Mouse (Mus musculus) embryonic facial prominence, embryonic 15.5 days (tissue): ENCODE measurements around the gene Fgd5. TPM values are rescaled to one million over a fixed set of nuclear protein-coding genes. Genes with fewer than 3 reads are reported as not detected.
A peak's percentile ranks its signal among the peaks of the same experiment; 100 is the strongest.

Experiments used
- ATAC-seq: fragments of 200-750 bp; cut with Nextera tagmentation; 2 replicates; pipeline ENCODE4 v1.8.0; 2017; ENCODE audit warnings: low read depth, moderate TSS enrichment; ENCODE audit not compliant: insufficient number of reproducible peaks, low FRiP score, low TSS enrichment
- H3K27ac ChIP-seq: fragments of 300-500 bp; sonication (generic); replicated peaks from 2 replicates; pipeline ENCODE4 v1.5.1; 2015; ENCODE audit warnings: mild to moderate bottlenecking, inconsistent platforms
- H3K27me3 ChIP-seq: fragments of 300-500 bp; sonication (generic); 2 replicates; pipeline ENCODE4 v1.6.1; 2015; ENCODE audit warnings: inconsistent platforms
- H3K36me3 ChIP-seq: fragments of 300-500 bp; sonication (generic); 2 replicates; pipeline ENCODE4 v1.6.1; 2015; ENCODE audit warnings: mild to moderate bottlenecking, inconsistent platforms
- H3K4me1 ChIP-seq: fragments of 300-500 bp; sonication (generic); 2 replicates; pipeline ENCODE4 v1.6.1; 2015; ENCODE audit warnings: inconsistent platforms
- H3K4me2 ChIP-seq: fragments of 300-500 bp; sonication (generic); replicated peaks from 2 replicates; pipeline ENCODE4 v1.6.1; 2015; ENCODE audit warnings: mild to moderate bottlenecking, inconsistent platforms
- H3K4me3 ChIP-seq: fragments of 300-500 bp; sonication (generic); replicated peaks from 2 replicates; pipeline ENCODE4 v1.5.1; 2015; ENCODE audit warnings: mild to moderate bottlenecking, inconsistent platforms
- H3K9ac ChIP-seq: fragments of 300-500 bp; sonication (generic); 2 replicates; pipeline ENCODE4 v1.6.1; 2015; ENCODE audit warnings: inconsistent platforms
- H3K9me3 ChIP-seq: fragments of 300-500 bp; sonication (generic); replicated peaks from 2 replicates; pipeline ENCODE4 v1.6.1; 2016; ENCODE audit warnings: inconsistent platforms
- WGBS: fragments of 180-500 bp; shearing (Covaris S2); methylation state at CpG from one replicate; pipeline ENCODE4 v1.1.7; 2015; 5-methylcytosine and 5-hydroxymethylcytosine counted together
- polyA plus RNA-seq: library from polyadenylated mRNA; unstranded; fragments of >200 nt; fragmentation: Nextera tagmentation; extraction: Ambion mirVana; gene quantifications from 2 replicates; pipeline ENCODE4 v1.2.1, GENCODE M21; 2015

The Fgd5 gene
- polyA plus RNA-seq, 1 experiment from 2014 or later, result 12.2 TPM

DNA sequence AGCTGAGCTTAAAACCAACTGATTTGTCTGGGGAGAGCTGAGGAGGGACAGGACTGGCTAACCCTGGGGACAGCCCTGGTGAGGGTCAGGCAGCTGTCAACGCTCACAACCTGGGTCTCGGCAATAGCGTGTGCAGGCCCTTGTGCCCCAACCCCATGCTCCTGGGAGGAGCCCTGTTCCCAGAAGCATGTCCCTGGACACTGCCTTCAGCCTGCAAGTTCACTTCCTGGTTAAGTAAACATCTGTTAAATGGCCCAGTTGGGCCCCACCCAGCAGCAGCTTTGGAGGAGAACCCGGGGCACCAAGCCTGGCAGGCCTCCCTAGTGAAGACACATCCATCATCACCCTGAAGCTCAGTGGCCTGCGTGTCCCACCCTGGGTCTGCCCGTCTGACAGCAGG is 56.0 kb downstream of the Fgd5 start:
- H3K4me2 ChIP-seq, result no peak overlapping the region
- WGBS, result 46% methylated on average over 6 of the region's 6 CpGs
- no peaks in the 10 kb centered on the region for H3K9me3 ChIP-seq
- no peak overlapping the region for H3K9ac ChIP-seq
- no peaks in the 10 kb centered on the region for H3K27me3 ChIP-seq
- H3K27ac ChIP-seq, result no peak overlapping the region
- no peak for ATAC-seq
- no peaks in the 10 kb centered on the region for H3K36me3 ChIP-seq
- H3K4me1 ChIP-seq, result peaks cover 14% of the 10 kb centered on the region; the same call in 1 of the 2 replicates
- no peak overlapping the region for H3K4me3 ChIP-seq

DNA sequence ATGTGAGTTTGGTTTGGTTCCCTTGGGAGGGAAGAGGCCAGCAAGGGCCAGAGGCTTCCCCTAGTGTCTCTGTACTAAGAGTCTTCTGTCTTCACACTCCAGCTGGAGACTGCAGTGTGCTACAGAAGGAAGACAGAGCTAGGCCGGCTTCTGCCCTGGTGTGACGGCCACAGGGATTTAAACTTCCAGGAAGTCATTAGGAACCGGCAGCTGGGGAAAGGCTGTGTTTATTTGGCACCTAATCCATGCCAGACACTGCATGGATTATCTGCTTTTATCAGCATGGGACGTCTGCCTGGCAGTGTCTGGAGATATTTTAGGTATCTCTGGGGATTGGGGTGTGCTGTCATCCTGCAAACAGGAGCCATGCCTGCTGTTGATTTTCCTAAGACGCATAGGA is 57.7 kb downstream of the Fgd5 start:
- Histone ChIP-seq H3K27me3 (no peaks in the 10 kb centered on the region), H3K27ac (no peak overlapping the region), H3K9ac (no peak overlapping the region), H3K4me3 (no peak overlapping the region), H3K4me2 (no peak overlapping the region), H3K9me3 (no peaks in the 10 kb centered on the region), H3K4me1 (peaks cover 14% of the 10 kb centered on the region; the same call in 1 of the 2 replicates), H3K36me3 (no peaks in the 10 kb centered on the region)
- WGBS, result 24% methylated on average over 5 of the region's 5 CpGs
- ATAC-seq, result no peak

DNA sequence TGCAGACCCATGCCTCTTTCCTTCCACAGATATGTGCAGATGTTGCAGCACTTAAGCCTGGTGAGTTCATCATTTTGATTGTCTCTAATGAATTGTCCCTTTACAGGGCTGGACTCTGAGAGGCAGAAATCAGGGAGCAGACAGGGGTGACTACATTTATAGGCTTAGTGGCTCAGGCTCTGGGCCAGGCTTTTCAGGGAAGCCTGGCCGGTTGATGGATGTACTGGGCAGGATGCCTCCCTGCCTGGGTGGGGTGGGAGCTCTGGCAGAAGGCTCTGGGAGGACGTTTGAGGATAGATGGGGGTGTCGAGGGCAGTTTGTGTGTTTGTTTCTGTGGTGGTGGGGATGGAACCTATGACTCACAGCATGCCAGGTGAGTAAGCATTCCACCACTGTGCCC is 59.5 kb downstream of the Fgd5 start:
- Histone ChIP-seq H3K9me3 (no peaks in the 10 kb centered on the region), H3K36me3 (no peaks in the 10 kb centered on the region), H3K4me1 (peaks cover 19% of the 10 kb centered on the region; the same call in 1 of the 2 replicates), H3K4me2 (no peak overlapping the region), H3K4me3 (no peak overlapping the region), H3K9ac (no peak overlapping the region), H3K27me3 (no peaks in the 10 kb centered on the region), H3K27ac (no peak overlapping the region)
- ATAC-seq, result no peak
- 69% methylated on average over 3 of the region's 3 CpGs for WGBS

DNA sequence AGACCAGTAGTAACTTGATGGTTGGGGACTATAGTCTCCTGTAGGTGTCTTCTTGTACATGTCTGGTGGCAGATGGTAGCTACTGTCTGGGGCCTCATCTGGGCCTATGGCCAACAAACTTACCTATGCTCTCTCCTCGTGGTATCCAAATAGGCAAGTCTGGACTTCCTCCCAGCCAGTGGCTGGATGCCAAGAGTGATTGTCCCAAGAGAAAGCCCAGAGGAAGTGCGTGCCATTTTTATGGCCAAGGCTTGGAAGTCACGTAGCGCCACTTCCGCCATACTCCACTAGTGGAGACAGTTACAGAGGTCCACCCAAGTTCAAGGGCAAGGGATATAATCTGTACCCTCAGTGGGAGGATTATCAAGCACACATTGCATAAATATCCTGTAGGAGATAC is 62.6 kb downstream of the Fgd5 start:
- no peak overlapping the region for H3K4me3 ChIP-seq
- no peaks in the 10 kb centered on the region for H3K27me3 ChIP-seq
- H3K9ac ChIP-seq, result no peak overlapping the region
- no peaks in the 10 kb centered on the region for H3K36me3 ChIP-seq
- H3K27ac ChIP-seq, result no peak overlapping the region
- H3K9me3 ChIP-seq, result no peaks in the 10 kb centered on the region
- no peak overlapping the region for H3K4me2 ChIP-seq
- 78% methylated on average over 5 of the region's 5 CpGs for WGBS
- no peak for ATAC-seq
- peaks cover 8% of the 10 kb centered on the region; the same call in 1 of the 2 replicates for H3K4me1 ChIP-seq

DNA sequence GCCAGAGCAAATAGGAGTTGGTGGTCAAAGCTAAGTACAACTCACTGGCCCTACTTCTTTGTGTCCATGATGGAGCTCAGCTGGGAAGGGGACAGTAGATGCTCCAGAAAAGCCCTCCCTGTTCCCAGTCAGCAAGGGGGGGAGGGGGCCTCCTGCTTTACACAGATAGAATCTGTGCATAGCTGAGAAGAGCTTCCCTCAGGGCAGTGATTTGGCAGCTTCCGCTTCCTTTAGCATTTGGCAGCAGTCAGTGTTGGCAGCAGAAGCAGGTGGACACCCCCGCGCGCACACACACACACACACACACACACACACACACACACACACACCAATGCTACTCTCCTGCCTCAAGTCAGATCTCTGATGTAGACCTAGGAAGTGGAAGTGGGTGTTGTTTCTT is 63.4 kb downstream of the Fgd5 start:
- H3K9me3 ChIP-seq, result no peaks in the 10 kb centered on the region
- H3K4me1 ChIP-seq, result peaks cover 5% of the 10 kb centered on the region; the same call in 1 of the 2 replicates
- no peak overlapping the region for H3K4me2 ChIP-seq
- no peak overlapping the region for H3K27ac ChIP-seq
- peak; percentile 35; the same call in 1 of the 2 replicates for ATAC-seq
- H3K36me3 ChIP-seq, result no peaks in the 10 kb centered on the region
- H3K4me3 ChIP-seq, result no peak overlapping the region
- no peak overlapping the region for H3K9ac ChIP-seq
- no peaks in the 10 kb centered on the region for H3K27me3 ChIP-seq
- 47% methylated on average over 4 of the region's 4 CpGs for WGBS

DNA sequence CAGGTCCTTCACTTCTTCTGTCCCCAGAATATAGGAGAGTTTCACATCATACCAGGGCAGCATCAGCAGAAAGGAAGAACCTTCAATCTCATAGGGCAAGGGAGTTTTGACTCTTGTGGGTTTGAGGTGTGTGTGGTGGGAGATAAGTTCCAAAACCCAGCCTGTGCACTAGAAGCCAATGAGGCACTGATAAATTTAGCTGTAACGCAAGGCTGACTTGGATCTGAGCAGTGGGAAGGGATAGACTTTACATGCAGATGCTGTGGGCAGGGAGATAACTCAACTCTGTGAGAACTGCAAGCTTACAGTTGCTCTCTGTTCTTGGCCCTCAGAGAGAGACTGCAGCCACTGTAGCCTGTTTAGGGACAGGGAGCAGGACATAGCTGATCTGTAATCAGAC is 64.2 kb downstream of the Fgd5 start:
- ATAC-seq, result no peak
- no peak overlapping the region for H3K9ac ChIP-seq
- H3K4me2 ChIP-seq, result no peak overlapping the region
- no peaks in the 10 kb centered on the region for H3K9me3 ChIP-seq
- no peak overlapping the region for H3K4me3 ChIP-seq
- no peaks in the 10 kb centered on the region for H3K27me3 ChIP-seq
- 77% methylated on average over 1 of the region's 1 CpGs for WGBS
- no peaks in the 10 kb centered on the region for H3K36me3 ChIP-seq
- peaks cover 5% of the 10 kb centered on the region; the same call in 1 of the 2 replicates for H3K4me1 ChIP-seq
- no peak overlapping the region for H3K27ac ChIP-seq

DNA sequence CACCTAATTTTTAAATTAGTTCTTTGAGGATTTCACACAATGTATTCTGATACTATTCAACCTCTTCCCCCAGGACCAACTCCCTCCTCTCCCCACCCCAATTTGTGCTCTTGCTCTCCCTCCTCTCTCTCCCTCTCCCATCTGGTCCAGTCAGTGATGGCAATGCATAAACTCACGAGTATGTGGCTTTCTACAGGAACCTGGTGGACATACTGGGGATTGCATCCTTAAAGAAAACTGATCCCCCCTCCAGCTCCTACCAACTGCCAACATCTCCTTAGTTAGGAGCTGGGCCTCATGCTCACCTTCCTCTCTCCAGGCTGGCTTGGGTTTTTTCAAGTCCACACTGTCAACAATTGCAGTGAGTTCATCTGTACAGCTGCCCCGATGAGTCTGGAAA is 79.1 kb downstream of the Fgd5 start:
- H3K9me3 ChIP-seq, result no peaks in the 10 kb centered on the region
- H3K9ac ChIP-seq, result no peak overlapping the region
- peaks cover 13% of the 10 kb centered on the region for H3K4me1 ChIP-seq
- H3K4me3 ChIP-seq, result no peak overlapping the region
- ATAC-seq, result no peak
- WGBS, result 48% methylated on average over 2 of the region's 2 CpGs
- H3K27ac ChIP-seq, result no peak overlapping the region
- H3K36me3 ChIP-seq, result no peaks in the 10 kb centered on the region
- H3K4me2 ChIP-seq, result no peak overlapping the region
- H3K27me3 ChIP-seq, result no peaks in the 10 kb centered on the region

DNA sequence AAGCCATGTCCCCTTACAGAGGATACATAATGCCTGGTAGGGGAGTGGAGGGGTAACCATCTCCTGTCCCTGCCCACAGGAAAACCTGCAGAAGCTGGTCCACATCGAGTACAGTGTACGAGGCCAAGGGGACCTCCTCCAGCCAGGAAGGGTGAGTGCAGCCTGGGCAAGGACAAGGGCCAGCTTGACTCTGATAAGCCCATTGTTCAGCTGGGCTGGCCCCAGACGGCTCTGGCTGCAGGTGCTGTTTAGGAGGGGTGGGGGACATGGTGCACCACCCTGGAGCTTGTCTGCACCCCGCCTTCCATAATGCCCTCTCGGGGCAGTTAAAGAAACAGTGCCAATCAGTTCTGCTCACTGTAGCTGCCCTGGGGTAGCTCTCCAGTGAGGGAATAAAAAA is 83.0 kb downstream of the Fgd5 start:
- no peak overlapping the region for H3K4me3 ChIP-seq
- peaks cover 13% of the 10 kb centered on the region for H3K4me1 ChIP-seq
- no peaks in the 10 kb centered on the region for H3K27me3 ChIP-seq
- 28% methylated on average over 5 of the region's 5 CpGs for WGBS
- H3K27ac ChIP-seq, result peak overlapping the region; percentile 65
- H3K4me2 ChIP-seq, result no peak overlapping the region; the same call in 1 of the 2 replicates
- no peaks in the 10 kb centered on the region for H3K36me3 ChIP-seq
- no peak overlapping the region for H3K9ac ChIP-seq
- ATAC-seq, result no peak
- no peaks in the 10 kb centered on the region for H3K9me3 ChIP-seq

DNA sequence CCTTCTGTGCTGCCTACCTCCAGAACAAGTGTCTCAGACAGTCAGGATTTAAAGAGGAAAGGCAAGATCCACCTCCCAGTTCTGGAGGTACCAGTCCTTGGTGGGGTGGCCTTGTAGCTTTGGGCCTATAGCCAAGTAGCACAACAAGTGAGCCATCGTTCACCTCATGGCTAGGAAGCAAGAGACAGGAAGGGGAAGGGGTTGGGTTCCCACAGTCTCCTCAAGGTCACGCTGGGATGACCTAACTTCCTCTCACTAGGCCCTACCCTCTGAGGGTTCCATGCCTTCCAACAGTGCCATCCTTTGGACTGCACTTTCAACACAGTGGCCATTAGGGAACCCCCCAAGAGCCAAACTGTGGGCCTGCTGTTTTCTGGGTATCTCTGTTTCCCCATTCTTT is 84.8 kb downstream of the Fgd5 start:
- 81% methylated on average over 2 of the region's 2 CpGs for WGBS
- ATAC-seq, result no peak
- Histone ChIP-seq H3K36me3 (no peaks in the 10 kb centered on the region), H3K9ac (no peak overlapping the region), H3K9me3 (no peaks in the 10 kb centered on the region), H3K4me3 (no peak overlapping the region), H3K4me1 (peaks cover 22% of the 10 kb centered on the region), H3K4me2 (no peak overlapping the region), H3K27ac (no peak overlapping the region), H3K27me3 (no peaks in the 10 kb centered on the region)

DNA sequence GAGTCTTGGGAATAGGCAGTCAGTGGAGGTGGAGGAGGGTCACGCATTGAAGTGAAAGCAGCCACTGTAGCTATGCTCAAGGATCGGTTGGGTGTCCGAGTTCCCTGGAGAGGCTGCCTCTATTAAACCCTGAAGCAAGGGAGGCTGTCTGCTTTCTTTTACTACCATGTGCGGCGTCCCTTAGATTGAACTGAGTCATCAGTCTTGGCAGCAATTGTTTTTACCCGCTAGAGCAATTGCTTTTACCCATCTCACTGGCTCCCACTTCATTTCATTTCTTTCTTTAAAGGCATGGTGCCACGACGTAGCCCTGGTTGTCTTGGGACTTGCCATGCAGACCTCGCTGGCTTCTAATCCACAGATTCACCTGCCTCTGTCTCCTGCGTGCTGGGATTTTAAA is 85.4 kb downstream of the Fgd5 start:
- peaks cover 22% of the 10 kb centered on the region for H3K4me1 ChIP-seq
- no peaks in the 10 kb centered on the region for H3K9me3 ChIP-seq
- no peak overlapping the region for H3K4me3 ChIP-seq
- H3K4me2 ChIP-seq, result no peak overlapping the region
- H3K36me3 ChIP-seq, result no peaks in the 10 kb centered on the region
- WGBS, result 73% methylated on average over 10 of the region's 10 CpGs
- no peak for ATAC-seq
- no peaks in the 10 kb centered on the region for H3K27me3 ChIP-seq
- no peak overlapping the region for H3K9ac ChIP-seq
- H3K27ac ChIP-seq, result no peak overlapping the region

DNA sequence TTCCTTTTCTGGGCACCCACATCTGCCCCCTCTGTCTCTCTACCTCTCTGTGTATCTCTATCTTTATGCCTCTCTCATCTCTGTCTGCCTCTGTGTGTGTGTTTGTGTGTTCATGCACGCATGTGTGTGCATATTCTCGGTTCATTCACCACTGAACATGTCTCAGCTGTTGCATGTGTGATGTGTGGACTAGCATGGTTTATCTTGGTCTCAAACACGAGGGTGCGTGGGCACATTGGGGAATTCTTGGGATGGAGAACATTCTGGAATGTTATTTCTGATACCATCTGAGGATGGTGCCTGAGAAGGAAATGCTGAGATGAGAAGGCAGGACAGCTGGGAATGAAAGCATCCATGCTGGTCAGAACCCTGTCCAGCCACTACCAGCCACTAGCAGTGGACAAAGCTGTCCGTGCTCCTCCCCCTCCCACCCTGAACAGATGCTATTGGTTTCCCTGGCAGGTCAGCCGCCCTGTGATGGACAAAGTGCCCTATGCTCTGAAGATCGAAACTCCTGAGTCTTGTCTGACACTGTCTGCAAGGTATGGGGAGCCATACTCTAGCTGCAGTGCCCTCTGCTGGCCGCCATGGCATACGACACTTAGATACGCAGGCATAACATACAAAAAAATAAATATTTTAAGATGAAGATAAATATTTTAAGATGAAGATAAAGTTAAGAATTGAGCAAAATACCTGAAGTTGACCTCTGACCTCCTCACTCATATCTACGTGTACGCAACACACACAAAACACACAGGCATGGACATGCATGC is 87.2 kb downstream of the Fgd5 start:
- Histone ChIP-seq H3K4me3 (no peak overlapping the region), H3K9ac (no peak overlapping the region), H3K27ac (no peak overlapping the region), H3K36me3 (no peaks in the 10 kb centered on the region), H3K4me1 (peaks cover 22% of the 10 kb centered on the region), H3K9me3 (no peaks in the 10 kb centered on the region), H3K4me2 (no peak overlapping the region), H3K27me3 (no peaks in the 10 kb centered on the region)
- no peak for ATAC-seq
- 50% methylated on average over 12 of the region's 12 CpGs for WGBS
